Mouse (Mus musculus) heart, adult 2 months (tissue): ENCODE measurements around the gene Cenph.
"Not testable (repeated sequence)": the region's sequence is repeated elsewhere in the genome, so short reads cannot be mapped to it uniquely, and the experiment has no call there.

Experiments
- CTCF ChIP-seq: fragments of 200-600 bp; IDR thresholded peaks from 2 replicates; pipeline ENCODE4 v1.8.1; 2022; ENCODE audit warnings: antibody characterized with exemption, mild to moderate bottlenecking, moderate library complexity
- EP300 ChIP-seq: fragments of 200-500 bp; IDR thresholded peaks from 2 replicates; pipeline ENCODE4 v1.6.1; 2011; ENCODE audit warnings: low read depth, low read length, control low read depth; ENCODE audit not compliant: insufficient read depth

DNA sequence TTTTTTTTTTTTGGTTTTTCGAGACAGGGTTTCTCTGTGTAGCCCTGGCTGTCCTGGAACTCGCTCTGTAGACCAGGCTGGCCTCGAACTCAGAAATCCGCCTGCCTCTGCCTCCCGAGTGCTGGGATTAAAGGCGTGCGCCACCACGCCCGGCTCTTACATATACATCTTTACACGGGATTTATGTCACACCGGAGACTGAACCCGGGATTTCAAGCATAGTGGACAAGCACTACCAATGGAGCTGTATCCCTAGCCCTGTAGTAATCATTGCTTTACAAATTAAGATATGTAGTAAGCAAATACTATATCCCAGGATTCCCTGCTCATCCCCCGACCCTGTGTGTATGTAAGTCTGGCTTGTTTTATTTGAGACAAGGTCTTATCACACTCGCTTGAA lies 12.4 kb upstream of the Cenph start:
- TF ChIP-seq CTCF, EP300: not testable (repeated sequence)
